Mouse (Mus musculus) liver, adult 2 months (tissue): ENCODE results near the gene Ypel3. TPM values are rescaled to one million over a fixed set of nuclear protein-coding genes. Genes with fewer than 3 reads are reported as not detected.

Source experiments
- DNase-seq: peaks from one replicate; pipeline ENCODE4 v3.0.0-alpha.2; 2011; ENCODE audit warnings: low read depth, low spot score; ENCODE audit errors: extremely low read depth
- H3K27ac ChIP-seq: fragments of 200-500 bp; replicated peaks from 2 replicates; pipeline ENCODE4 v1.5.1; 2012; ENCODE audit warnings: low read depth, mild to moderate bottlenecking, control low read depth, inconsistent platforms, low read length; ENCODE audit not compliant: insufficient read depth
- H3K27me3 ChIP-seq: fragments of 200-500 bp; 2 replicates; pipeline ENCODE4 v1.6.1; 2012; ENCODE audit warnings: mild to moderate bottlenecking, moderate library complexity, low read length, inconsistent platforms; ENCODE audit not compliant: control insufficient read depth, insufficient read depth
- H3K36me3 ChIP-seq: fragments of 200-500 bp; 2 replicates; pipeline ENCODE4 v1.6.1; 2012; ENCODE audit warnings: low read length, inconsistent platforms; ENCODE audit not compliant: control insufficient read depth, insufficient read depth
- H3K4me1 ChIP-seq: fragments of 200-500 bp; 2 replicates; pipeline ENCODE4 v1.6.1; 2011; ENCODE audit warnings: low read length; ENCODE audit not compliant: control insufficient read depth, insufficient read depth
- H3K4me3 ChIP-seq: fragments of 200-500 bp; 2 replicates; pipeline ENCODE4 v1.5.1; 2011; ENCODE audit warnings: low read depth, mild to moderate bottlenecking, control low read depth, low read length, moderate library complexity; ENCODE audit not compliant: insufficient read depth
- H3K79me2 ChIP-seq: fragments of 200-500 bp; 2 replicates; pipeline ENCODE4 v1.6.1; 2012; ENCODE audit warnings: inconsistent platforms, mild to moderate bottlenecking, low read length, moderate library complexity; ENCODE audit not compliant: control insufficient read depth, insufficient read depth
- H3K9ac ChIP-seq: fragments of 200-500 bp; 2 replicates; pipeline ENCODE4 v1.6.1; 2012; ENCODE audit warnings: low read depth, mild to moderate bottlenecking, control low read depth, inconsistent platforms, low read length
- CTCF ChIP-seq: fragments of 200-500 bp; IDR thresholded peaks from 2 replicates; pipeline ENCODE4 v1.5.1; 2011; ENCODE audit warnings: low read depth, low read length, control low read depth
- POLR2A ChIP-seq: fragments of 200-500 bp; IDR thresholded peaks from 2 replicates; pipeline ENCODE4 v1.6.1; 2011; ENCODE audit warnings: low read length, control low read depth; ENCODE audit not compliant: insufficient read depth; ENCODE audit errors: extremely low read depth
- WGBS: fragments of 180-500 bp; shearing (Covaris S2); methylation state at CpG from one replicate; pipeline ENCODE4 v1.1.7; 2018; 5-methylcytosine and 5-hydroxymethylcytosine counted together
- polyA plus RNA-seq: library from polyadenylated mRNA; depleted of rRNA; stranded (reverse); fragments of >200 nt; gene quantifications from 2 replicates; pipeline ENCODE4 v1.2.3, GENCODE M21; 2012
- total RNA-seq: library from RNA; depleted of rRNA; stranded (reverse); fragments of >200 nt; gene quantifications from 2 replicates; pipeline ENCODE4 v1.2.3, GENCODE M21; 2014

Ypel3 gene
- total and polyA plus RNA-seq, 2 experiments = 26.4 to 144 TPM

GRCm38 (mm10) chr7:126770784-126771183, 6.0 kb upstream of the Ypel3 start:
- Histone ChIP-seq H3K27ac (no peak overlapping the region), H3K79me2 (no peaks in the 10 kb centered on the region), H3K4me3 (no peak overlapping the region), H3K27me3 (no peaks in the 10 kb centered on the region), H3K36me3 (peaks cover 2% of the 10 kb centered on the region; the same call in 1 of the 2 replicates), H3K4me1 (peaks cover 3% of the 10 kb centered on the region; the same call in 1 of the 2 replicates), H3K9ac (no peak overlapping the region)
- 93% methylated on average over 12 of the region's 12 CpGs for WGBS
- DNase-seq = no peak
- TF ChIP-seq CTCF (no peak), POLR2A (no peak)

- H3K27me3 ChIP-seq = no peaks in the 10 kb centered on the region
- H3K79me2 ChIP-seq = peaks cover 6% of the 10 kb centered on the region; the same call in 1 of the 2 replicates
- H3K36me3 ChIP-seq = no peaks in the 10 kb centered on the region; the same call in 1 of the 2 replicates
- no peak overlapping the region for H3K4me3 ChIP-seq
- peaks cover 12% of the 10 kb centered on the region for H3K4me1 ChIP-seq
- H3K9ac ChIP-seq = no peak overlapping the region
- WGBS = 86% methylated on average over 2 of the region's 2 CpGs
- no peak for DNase-seq
- no peak overlapping the region for H3K27ac ChIP-seq
- no peak for TF ChIP-seq CTCF
Measured at GRCm38 (mm10) chr7:126773351-126773750, 3.4 kb upstream of the Ypel3 start.

GRCm38 (mm10) chr7:126774463-126774862, 2.3 kb upstream of the Ypel3 start:
- Histone ChIP-seq H3K79me2 (peaks cover 6% of the 10 kb centered on the region; the same call in 1 of the 2 replicates), H3K36me3 (no peaks in the 10 kb centered on the region; the same call in 1 of the 2 replicates), H3K27ac (no peak overlapping the region), H3K9ac (no peak overlapping the region), H3K4me1 (peaks cover 12% of the 10 kb centered on the region), H3K4me3 (no peak overlapping the region), H3K27me3 (no peaks in the 10 kb centered on the region)
- 58% methylated on average over 2 of the region's 2 CpGs for WGBS
- DNase-seq = no peak
- TF ChIP-seq POLR2A = no peak
- no peak for TF ChIP-seq CTCF

- 84% methylated on average over 10 of the region's 10 CpGs for WGBS
- DNase-seq = no peak
- H3K4me1 ChIP-seq = peaks cover 16% of the 10 kb centered on the region
- H3K9ac ChIP-seq = no peak overlapping the region
- TF ChIP-seq CTCF (no peak), POLR2A (no peak)
- H3K27ac ChIP-seq = no peak overlapping the region
- no peaks in the 10 kb centered on the region for H3K27me3 ChIP-seq
- H3K79me2 ChIP-seq = peaks cover 6% of the 10 kb centered on the region; the same call in 1 of the 2 replicates
- H3K4me3 ChIP-seq = no peak overlapping the region
- no peaks in the 10 kb centered on the region; the same call in 1 of the 2 replicates for H3K36me3 ChIP-seq
Measured at GRCm38 (mm10) chr7:126775185-126775977, 1.4 kb upstream of the Ypel3 start.

GRCm38 (mm10) chr7:126775978-126776234, 849 bp upstream of the Ypel3 start:
- Histone ChIP-seq H3K27me3 (no peaks in the 10 kb centered on the region), H3K4me1 (peaks cover 19% of the 10 kb centered on the region), H3K36me3 (no peaks in the 10 kb centered on the region; the same call in 1 of the 2 replicates), H3K27ac (no peak overlapping the region), H3K4me3 (no peak overlapping the region), H3K79me2 (peaks cover 6% of the 10 kb centered on the region; the same call in 1 of the 2 replicates), H3K9ac (no peak overlapping the region)
- DNase-seq = no peak
- 79% methylated on average over 3 of the region's 3 CpGs for WGBS
- no peak for TF ChIP-seq CTCF
- no peak for TF ChIP-seq POLR2A

GRCm38 (mm10) chr7:126777476-126777875, 721 bp downstream of the Ypel3 start:
- Histone ChIP-seq H3K4me1 (peaks cover 28% of the 10 kb centered on the region), H3K79me2 (peaks cover 6% of the 10 kb centered on the region; the same call in 1 of the 2 replicates), H3K9ac (peak overlapping the region; percentile 99), H3K27ac (peak overlapping the region; percentile 87), H3K27me3 (no peaks in the 10 kb centered on the region), H3K4me3 (peak overlapping the region; percentile 92), H3K36me3 (no peaks in the 10 kb centered on the region; the same call in 1 of the 2 replicates)
- 45% methylated on average over 10 of the region's 10 CpGs for WGBS
- no peak for TF ChIP-seq POLR2A
- no peak for TF ChIP-seq CTCF
- peak; percentile 69 for DNase-seq
